Mouse (Mus musculus): Measurements from ENCODE around the gene Dgkb. TPM values are rescaled to one million over a fixed set of nuclear protein-coding genes. Genes with fewer than 3 reads are reported as not detected.

Gene Dgkb
- polyA plus RNA-seq, 1 experiment: 44.2 TPM

DNA sequence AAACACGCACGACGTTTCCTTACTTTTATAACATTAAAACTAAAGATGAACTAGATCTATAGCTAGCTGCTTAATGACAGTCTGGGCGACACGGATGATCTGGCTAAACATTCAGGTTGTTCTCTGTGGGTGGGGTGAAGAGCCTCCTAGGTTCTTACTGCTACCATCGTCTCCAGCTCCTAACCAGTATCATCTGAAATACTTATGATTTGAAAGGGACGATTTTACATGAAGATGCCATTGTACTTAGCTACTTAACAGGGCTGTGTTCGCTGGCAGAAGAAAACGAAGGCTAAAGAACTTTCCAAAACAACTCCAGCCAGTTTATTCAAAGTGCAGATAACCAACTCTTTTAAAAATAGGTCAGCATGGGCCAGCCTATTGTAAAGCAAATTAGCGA lies 63.9 kb downstream of the Dgkb start:
- TF ChIP-seq POLR2A (IDR thresholded peaks at IDR 0.05; ENCODE audit: extremely low read depth, insufficient read depth, low read length) (no peak), CTCF (IDR thresholded peaks at IDR 0.05; ENCODE audit: extremely low read depth, insufficient read depth, low read length) (no peak)
- Histone ChIP-seq H3K4me3 (ENCODE audit: insufficient read depth, low read length) (peak overlapping the region; percentile 59), H3K4me1 (ENCODE audit: control insufficient read depth, insufficient read depth, low read length) (no peaks in the 10 kb centered on the region; the same call in 1 of the 2 replicates), H3K27ac (ENCODE audit: insufficient read depth, low read length) (peak overlapping the region; percentile 77)

DNA sequence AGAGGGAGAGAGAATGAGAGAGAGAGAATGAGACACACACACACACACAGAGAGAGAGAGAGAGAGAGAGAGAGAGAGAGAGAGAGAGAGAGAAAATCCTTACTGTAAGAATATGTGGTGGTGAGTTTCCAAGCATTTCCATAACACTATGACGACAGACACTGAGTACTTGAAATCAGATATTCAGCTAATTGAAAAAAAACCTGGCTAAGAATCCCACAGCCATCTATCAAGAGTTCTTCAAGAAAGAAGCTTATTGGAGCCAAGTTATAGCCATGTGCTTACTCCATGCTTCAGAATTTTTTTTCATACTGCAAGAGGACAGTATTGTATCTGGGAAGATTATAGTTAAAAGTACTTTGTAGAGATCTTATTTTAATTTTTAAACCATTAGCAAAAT lies 65.3 kb downstream of the Dgkb start:
- Histone ChIP-seq H3K27ac (ENCODE audit: insufficient read depth, low read length) (no peak overlapping the region), H3K4me1 (ENCODE audit: control insufficient read depth, insufficient read depth, low read length) (no peaks in the 10 kb centered on the region; the same call in 1 of the 2 replicates), H3K4me3 (ENCODE audit: insufficient read depth, low read length) (peak overlapping the region; percentile 59; the same call in 1 of the 2 replicates)
- TF ChIP-seq POLR2A (IDR thresholded peaks at IDR 0.05; ENCODE audit: extremely low read depth, insufficient read depth, low read length): no peak
- TF ChIP-seq CTCF (IDR thresholded peaks at IDR 0.05; ENCODE audit: extremely low read depth, insufficient read depth, low read length): no peak

DNA sequence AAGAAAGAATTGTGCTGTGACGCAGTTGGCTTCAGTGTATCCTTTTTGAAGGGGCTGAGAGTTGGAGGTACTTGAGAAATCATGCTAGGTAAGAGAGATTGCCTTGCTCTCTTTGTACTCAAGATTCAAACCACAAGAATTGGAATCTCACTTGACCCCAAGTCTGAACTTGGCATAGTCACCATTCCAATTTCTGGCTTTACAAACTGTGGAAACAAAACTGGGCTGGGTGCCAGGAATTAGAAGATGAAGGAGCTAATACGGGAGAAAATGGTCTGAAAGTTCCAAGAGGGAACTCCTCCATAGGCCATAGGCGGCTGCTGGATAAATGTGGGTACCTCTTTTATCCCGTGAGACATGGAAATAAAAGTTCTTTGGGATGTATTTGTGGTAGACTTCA lies 66.3 kb downstream of the Dgkb start:
- no peak for TF ChIP-seq POLR2A (IDR thresholded peaks at IDR 0.05; ENCODE audit: extremely low read depth, insufficient read depth, low read length)
- no peak for TF ChIP-seq CTCF (IDR thresholded peaks at IDR 0.05; ENCODE audit: extremely low read depth, insufficient read depth, low read length)
- H3K4me1 ChIP-seq (ENCODE audit: control insufficient read depth, insufficient read depth, low read length): no peaks in the 10 kb centered on the region; the same call in 1 of the 2 replicates
- no peak overlapping the region for H3K4me3 ChIP-seq (ENCODE audit: insufficient read depth, low read length)
- H3K27ac ChIP-seq (ENCODE audit: insufficient read depth, low read length): no peak overlapping the region

DNA sequence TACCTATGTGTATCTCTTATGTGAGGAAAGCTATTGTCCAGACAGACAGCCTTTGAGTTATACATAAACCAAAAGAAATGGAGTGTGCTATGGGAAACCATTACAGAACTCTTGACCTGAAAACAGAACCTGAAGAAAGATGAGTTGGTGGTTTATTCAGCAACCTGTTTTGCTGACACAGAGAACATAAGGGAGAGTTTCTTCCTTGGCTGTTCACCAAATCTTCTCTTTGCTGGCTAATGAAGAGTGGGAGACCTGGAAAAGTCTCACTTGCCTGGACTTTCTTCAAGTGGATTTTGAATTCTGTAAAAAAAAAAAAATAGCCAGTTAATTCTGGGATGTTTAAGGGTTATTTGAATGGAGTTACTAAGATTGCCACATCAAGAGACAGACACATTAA lies 71.1 kb downstream of the Dgkb start:
- Histone ChIP-seq H3K27ac (ENCODE audit: insufficient read depth, low read length) (no peak overlapping the region), H3K4me1 (ENCODE audit: control insufficient read depth, insufficient read depth, low read length) (peaks cover 3% of the 10 kb centered on the region), H3K4me3 (ENCODE audit: insufficient read depth, low read length) (no peak overlapping the region)
- TF ChIP-seq CTCF (IDR thresholded peaks at IDR 0.05; ENCODE audit: extremely low read depth, insufficient read depth, low read length): no peak
- no peak for TF ChIP-seq POLR2A (IDR thresholded peaks at IDR 0.05; ENCODE audit: extremely low read depth, insufficient read depth, low read length)

DNA sequence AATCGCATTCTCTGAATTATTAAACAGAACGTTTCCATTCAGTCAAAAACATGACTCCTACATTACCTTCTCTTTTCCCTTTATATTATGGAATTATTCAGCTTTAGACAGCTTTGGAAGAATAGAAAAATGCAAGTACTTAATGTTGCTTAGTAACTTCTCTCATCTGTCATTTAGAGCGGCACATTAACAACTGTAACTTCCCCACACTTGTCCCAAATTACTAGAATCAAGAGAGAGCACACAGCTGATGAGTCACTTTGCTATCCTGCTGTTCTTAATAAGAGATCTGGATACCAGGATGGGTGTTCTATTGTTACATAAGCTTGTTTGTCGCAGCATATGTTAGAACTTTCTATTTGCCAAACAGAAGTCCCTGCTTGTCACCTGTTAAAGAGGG lies 71.9 kb downstream of the Dgkb start:
- TF ChIP-seq POLR2A (IDR thresholded peaks at IDR 0.05; ENCODE audit: extremely low read depth, insufficient read depth, low read length) (no peak), CTCF (IDR thresholded peaks at IDR 0.05; ENCODE audit: extremely low read depth, insufficient read depth, low read length) (no peak)
- Histone ChIP-seq H3K27ac (ENCODE audit: insufficient read depth, low read length) (peak overlapping the region; percentile 53), H3K4me1 (ENCODE audit: control insufficient read depth, insufficient read depth, low read length) (peaks cover 3% of the 10 kb centered on the region), H3K4me3 (ENCODE audit: insufficient read depth, low read length) (no peak overlapping the region)

DNA sequence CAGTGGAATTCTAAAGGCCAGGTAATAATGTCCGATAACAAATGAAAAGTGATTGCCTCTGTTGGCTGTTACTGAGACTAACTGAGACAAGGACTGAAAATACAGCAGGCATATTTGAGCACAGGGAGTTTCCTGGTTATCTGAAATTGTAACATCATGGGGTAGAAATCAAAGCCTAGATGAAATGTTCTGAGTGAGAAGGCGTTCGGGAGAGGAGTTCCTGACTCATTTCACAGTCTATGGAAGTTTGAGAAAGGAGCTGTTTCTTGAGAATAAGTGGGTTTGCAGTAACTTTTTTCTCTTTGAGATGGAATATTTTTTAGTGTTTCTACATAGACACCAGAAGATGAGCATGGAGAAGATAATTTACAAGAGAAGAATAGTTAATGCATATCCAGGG lies 73.8 kb downstream of the Dgkb start:
- TF ChIP-seq CTCF (IDR thresholded peaks at IDR 0.05; ENCODE audit: extremely low read depth, insufficient read depth, low read length) (no peak), POLR2A (IDR thresholded peaks at IDR 0.05; ENCODE audit: extremely low read depth, insufficient read depth, low read length) (no peak)
- no peak overlapping the region for H3K27ac ChIP-seq (ENCODE audit: insufficient read depth, low read length)
- H3K4me3 ChIP-seq (ENCODE audit: insufficient read depth, low read length): no peak overlapping the region
- H3K4me1 ChIP-seq (ENCODE audit: control insufficient read depth, insufficient read depth, low read length): peaks cover 3% of the 10 kb centered on the region

DNA sequence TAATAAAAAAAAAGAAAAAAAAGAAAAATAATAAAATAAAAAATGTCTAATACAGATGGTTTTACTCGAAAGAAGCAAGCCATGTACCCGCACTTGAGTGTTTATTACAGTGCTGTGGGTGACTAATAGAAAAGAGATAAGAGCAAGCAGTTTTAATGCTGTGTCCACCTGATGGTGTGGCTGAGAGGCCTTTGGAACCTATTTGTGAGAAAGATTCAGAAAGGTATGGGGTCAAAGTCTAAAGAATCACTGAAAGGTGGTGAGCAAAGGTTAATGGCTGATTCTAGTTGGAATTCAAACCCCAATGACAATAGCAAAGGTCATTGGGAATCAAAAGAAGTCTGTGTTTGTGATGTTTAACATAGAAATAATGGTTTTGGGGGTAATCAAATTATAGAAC lies 124.6 kb downstream of the Dgkb start:
- Histone ChIP-seq H3K4me1 (ENCODE audit: control insufficient read depth, insufficient read depth, low read length) (no peaks in the 10 kb centered on the region), H3K4me3 (ENCODE audit: insufficient read depth, low read length) (no peak overlapping the region), H3K27ac (ENCODE audit: insufficient read depth, low read length) (no peak overlapping the region)
- no peak for TF ChIP-seq CTCF (IDR thresholded peaks at IDR 0.05; ENCODE audit: extremely low read depth, insufficient read depth, low read length)
- TF ChIP-seq POLR2A (IDR thresholded peaks at IDR 0.05; ENCODE audit: extremely low read depth, insufficient read depth, low read length): no peak

DNA sequence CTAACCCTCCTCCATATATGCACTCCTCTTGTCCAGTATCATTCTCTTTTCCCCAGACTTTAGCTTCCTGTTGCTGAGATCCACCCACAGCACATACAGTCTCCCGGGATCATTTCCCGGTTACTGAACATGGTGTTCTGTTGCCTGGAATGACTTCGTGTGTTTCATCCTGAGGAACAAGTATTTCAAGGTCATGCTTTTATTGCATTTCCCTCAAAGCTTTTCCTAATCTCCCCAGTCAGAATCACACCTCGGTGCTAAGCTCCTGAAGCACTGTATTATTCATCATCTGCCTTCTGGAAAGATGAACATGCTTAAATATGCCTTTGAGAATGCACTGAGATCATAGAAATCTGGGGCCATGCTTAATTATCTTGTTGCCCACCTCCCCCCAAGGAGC lies 138.7 kb downstream of the Dgkb start:
- Histone ChIP-seq H3K4me1 (ENCODE audit: control insufficient read depth, insufficient read depth, low read length) (no peaks in the 10 kb centered on the region), H3K27ac (ENCODE audit: insufficient read depth, low read length) (no peak overlapping the region), H3K4me3 (ENCODE audit: insufficient read depth, low read length) (no peak overlapping the region)
- TF ChIP-seq POLR2A (IDR thresholded peaks at IDR 0.05; ENCODE audit: extremely low read depth, insufficient read depth, low read length): no peak
- no peak for TF ChIP-seq CTCF (IDR thresholded peaks at IDR 0.05; ENCODE audit: extremely low read depth, insufficient read depth, low read length)

DNA sequence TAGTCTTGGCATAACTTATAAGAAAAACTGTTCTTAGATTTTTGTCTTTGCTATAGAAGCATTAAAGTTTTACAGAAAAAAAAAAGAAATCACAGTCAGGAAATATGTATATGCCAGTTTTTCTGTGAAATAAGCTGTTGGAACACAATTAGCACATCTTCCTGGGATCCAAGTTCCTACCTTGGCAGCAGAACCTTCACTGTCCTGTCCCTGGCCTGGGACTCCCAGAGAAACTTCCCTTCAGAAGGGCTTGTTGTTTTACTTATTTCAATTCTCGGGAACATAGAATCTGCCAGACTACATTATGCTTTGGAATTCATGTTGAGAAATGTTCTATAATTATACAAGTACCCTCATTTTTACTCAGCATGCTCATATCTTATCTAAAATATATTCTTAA lies 154.0 kb downstream of the Dgkb start:
- no peak for TF ChIP-seq CTCF (IDR thresholded peaks at IDR 0.05; ENCODE audit: extremely low read depth, insufficient read depth, low read length)
- no peak for TF ChIP-seq POLR2A (IDR thresholded peaks at IDR 0.05; ENCODE audit: extremely low read depth, insufficient read depth, low read length)
- H3K4me1 ChIP-seq (ENCODE audit: control insufficient read depth, insufficient read depth, low read length): peaks cover 1% of the 10 kb centered on the region
- no peak overlapping the region for H3K4me3 ChIP-seq (ENCODE audit: insufficient read depth, low read length)
- H3K27ac ChIP-seq (ENCODE audit: insufficient read depth, low read length): no peak overlapping the region

DNA sequence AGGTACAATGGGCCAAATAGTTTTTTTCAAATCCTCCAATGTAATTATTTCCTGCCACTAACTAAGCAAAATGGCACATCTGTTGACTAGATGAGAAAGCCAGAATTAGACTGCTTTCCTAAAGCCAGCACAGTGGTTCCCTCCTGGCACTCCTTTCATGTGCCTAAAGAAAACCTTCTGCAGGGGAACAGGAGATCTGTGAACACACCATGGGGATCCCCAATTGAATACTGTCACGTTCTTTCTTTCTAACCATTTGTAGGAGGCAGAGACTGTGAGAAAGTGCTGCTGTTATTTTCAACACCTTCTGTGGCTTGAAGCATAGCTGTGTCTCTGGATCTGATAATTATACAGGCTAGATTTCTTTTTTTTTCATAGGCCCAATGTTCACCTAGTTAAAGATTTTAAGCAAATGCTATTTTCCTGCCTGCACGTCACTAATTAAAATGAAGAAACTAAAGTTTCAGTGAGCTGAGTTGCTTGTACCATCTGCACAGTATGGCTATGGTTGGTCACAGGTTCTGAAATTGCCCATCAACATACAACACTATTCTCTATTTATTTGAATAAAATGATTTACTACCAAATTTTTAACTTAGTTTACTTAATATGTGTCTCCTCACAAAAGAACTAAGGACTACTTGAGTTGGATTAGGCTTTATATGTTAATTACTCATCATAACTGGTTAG lies 161.1 kb downstream of the Dgkb start:
- TF ChIP-seq POLR2A (IDR thresholded peaks at IDR 0.05; ENCODE audit: extremely low read depth, insufficient read depth, low read length) (no peak), CTCF (IDR thresholded peaks at IDR 0.05; ENCODE audit: extremely low read depth, insufficient read depth, low read length) (no peak)
- H3K4me3 ChIP-seq (ENCODE audit: insufficient read depth, low read length): no peak overlapping the region
- H3K27ac ChIP-seq (ENCODE audit: insufficient read depth, low read length): no peak overlapping the region
- no peaks in the 10 kb centered on the region for H3K4me1 ChIP-seq (ENCODE audit: control insufficient read depth, insufficient read depth, low read length)
